Mouse (Mus musculus): Measurements from ENCODE around the gene Traf5.

The Traf5 gene

DNA sequence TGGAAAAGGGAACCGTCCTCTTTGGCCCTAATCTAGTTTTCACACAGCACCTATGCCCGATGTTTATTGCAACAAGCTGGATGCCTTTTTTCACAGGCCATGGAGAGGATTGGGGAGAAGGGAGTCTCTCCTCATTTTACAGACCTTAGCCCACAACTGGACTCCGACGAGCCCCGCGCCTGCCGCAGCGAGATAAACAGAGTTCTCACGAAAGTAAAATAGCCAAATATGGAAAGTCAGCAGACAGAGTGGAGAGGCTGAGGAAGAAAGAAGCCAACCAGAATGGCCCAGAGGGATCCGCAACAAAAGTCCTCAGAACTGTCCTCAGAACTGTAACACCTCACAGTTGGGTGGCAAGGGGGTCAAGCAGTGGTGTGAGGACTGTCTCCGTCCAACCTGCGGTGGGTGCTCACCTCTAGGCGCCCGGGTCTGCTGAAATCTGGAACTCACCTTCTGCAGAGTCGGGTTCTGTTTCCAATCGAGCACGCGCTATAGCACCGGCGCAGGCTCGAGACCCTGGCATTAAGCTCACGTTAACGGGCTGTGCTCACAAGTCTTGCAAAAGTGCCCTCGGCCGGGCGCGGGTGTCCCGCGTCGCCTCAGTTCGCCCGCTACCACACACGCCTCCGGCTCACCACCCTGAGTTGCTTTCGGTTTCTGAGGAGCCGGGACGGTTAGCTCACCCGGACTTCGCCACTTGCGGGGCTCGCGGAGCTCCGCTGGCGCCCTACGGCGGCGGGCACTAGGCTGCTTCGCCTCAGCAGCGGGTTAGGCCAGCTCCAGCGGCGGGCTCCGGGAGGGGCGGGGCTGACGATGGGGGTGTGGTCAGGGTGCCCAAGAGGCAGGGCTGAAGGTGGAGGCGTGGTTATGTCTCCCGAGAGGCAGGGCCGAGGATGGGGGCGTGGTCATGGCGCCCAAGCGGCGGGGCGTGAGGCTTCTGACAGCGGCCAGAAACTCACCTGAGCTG lies at the start of gene Traf5:
Gene Traf5 (minus strand): TSS at position 754 of the 967 bp plus-strand sequence.
- peak; percentile 93 for DNase-seq (ENCODE audit: low read depth, low spot score)

DNA sequence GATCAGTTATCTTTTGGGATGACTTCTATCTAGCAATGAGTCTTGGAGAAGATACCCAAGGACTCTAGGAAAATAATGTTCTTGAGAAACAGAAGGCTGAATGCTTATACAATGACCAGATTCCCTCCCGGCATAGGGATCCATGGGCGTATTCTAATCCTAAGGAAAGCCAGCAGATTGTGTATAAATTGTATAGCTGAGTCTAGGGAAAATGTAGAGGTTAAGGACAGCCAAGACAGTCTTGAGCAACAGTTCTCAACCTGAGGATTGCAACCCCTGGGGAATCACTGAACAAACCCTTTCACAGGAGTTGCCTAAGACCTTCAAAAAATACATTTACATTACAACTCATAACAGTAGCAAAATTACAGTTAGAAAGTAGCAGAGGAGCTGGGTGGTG lies 48.0 kb upstream of the Traf5 start:
- no peak for DNase-seq (ENCODE audit: low read depth, low spot score)

DNA sequence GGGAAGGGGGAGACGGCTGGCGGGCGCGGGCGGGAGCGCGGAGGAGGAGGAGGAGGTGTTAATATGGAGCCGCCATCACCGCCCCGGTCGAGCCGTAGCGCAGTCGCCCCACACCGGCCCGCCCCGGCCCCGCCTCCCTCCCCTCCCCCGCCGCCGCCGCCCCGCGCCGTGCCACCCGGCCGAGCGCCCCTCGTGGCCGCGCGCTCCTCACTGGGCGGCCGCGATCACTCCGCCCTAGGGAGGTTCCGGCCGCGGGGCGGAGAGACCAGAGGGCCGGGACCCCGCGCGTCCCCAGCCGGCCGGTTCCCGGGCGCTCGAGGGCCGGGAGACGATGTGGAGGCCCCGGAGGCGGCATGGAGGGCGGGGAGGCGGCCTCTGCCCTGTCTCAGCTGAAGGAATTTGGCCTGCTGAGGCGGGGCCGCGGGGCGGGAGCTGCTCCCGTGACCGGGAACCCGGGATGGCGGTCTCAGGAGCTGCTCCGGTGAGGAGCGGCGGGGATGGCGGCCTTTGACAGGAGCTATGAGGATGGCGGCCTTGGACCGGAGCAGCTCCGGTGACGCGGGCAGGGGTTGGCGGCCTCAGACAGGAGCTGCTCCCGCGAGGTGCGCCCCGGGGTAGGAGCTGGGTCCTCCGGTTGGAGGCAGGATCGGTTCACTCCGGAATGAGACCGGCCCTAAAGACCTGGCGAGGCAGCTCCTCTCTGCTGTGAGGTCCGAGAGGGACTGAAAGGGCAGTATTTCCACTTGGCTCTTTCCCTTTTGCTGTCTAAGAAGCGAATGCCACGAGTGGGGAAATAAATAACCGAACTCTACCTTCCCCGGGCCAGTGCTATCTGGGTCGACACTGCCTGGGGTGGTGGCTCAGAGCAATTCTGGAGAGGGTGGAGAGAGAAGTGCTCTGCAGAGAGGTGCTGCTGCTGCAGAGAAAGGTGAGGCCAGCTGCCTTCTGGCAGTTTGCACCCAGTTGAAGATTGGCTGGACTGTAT lies 45.9 kb upstream of the Traf5 start, which contains the start of gene Rcor3:
Gene Rcor3 (minus strand): TSS at position 137 of the 985 bp plus-strand sequence.
- DNase-seq (ENCODE audit: low read depth, low spot score): peak; percentile 64

DNA sequence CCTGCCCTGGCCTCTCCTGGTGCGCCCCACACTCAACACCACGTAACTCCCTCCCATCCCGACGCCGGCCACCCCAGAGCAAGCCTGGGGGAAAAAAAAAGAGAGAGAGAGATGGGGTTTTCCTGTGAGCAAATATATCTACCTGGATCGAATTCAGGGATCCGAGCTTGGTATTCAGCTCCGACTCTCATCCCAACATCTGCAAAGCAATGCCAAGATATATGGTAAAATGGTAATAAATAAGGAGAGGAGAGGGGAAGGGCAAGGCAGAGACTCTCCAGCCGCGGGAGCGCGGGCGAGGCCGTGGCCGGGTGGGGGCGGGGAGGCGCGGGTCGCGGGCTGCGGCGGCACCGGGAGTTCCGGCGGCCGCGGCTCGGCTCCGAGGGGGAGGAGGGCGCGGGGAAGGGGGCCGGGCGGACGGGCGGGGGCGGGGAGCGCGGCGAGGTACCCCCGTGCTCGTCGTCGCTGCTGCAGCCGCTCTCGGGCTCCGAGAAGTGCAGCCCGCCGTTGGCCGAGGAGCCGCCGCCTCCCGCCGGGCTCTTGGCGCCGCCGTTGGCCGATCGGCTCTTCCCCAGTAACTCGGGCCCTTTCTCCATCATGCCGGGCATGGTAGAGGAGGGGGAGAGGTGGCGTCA lies 45.0 kb upstream of the Traf5 start:
- DNase-seq (ENCODE audit: low read depth, low spot score): no peak

DNA sequence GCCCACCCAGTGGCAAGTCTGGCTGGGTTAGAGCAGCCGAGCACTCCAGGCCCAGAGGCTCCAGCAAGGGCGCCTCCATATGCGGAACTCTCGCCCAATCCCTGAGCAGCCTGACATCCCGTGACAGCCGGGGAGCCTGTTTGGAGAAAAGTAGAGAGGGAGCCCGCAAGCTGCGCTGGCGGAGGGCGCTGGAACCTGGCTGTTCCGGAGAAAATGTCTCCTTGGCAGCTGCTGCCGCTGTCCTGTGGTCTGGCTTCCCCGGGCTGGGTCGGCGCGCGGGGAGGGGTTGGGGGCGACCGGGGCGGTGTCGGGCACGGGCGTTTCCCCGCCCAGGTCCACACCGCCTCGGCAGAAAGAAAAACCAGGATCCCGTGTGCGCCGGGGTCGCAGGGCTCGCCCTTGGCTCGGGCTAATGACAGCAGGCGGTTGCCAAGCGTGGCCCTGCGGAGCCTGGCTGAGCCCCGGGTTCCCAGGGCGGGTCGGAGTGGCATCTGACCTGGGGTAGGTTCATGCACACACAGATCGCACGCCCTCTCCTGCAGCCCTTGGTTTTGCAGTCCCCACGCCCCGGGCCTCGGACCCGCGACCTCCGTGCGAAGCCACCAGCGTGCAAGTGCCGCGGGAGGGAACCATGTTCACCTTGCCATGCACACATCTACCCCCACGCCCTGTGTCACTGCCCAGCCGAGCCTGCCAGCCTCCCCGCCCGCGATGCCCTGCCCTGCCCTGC lies 44.4 kb upstream of the Traf5 start:
- DNase-seq (ENCODE audit: low read depth, low spot score): peak; percentile 83

DNA sequence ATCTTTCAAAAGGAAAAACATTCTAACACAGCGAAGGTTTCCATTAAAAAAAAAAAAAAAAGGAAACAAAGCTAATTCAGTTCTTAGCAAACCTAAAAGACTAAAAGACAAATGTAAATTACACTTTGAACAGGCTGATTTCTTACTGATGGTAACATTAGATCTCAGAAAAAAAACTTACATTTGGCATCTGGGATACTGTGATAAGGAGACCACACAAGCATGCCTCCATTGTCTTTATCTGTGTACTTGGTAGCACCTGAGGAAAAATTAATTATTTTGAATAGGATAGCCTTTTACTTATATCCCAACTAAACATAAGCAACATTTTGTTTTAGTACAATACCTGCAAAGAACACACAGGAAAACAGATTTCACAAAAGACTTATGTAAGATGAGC lies 37.8 kb upstream of the Traf5 start:
- no peak for DNase-seq (ENCODE audit: low read depth, low spot score)

DNA sequence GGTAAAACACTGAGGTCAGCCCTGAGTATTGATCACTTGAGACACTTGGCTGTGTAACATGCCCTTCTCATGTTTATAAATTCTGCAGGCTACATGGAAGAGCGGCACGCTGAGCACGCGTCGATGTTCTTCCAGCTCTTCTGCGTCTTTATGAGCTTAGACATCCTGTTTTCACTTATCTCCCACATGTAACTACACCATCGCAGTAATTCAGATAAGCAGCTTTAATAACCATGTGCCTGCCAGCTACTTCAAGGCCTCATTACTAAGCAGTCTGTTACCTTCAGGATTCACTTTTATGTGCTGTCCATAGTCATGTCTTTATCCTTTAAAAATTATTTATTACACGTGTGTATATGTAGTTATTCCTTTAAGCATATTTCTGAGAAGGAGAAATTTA lies 36.0 kb upstream of the Traf5 start:
- no peak for DNase-seq (ENCODE audit: low read depth, low spot score)

DNA sequence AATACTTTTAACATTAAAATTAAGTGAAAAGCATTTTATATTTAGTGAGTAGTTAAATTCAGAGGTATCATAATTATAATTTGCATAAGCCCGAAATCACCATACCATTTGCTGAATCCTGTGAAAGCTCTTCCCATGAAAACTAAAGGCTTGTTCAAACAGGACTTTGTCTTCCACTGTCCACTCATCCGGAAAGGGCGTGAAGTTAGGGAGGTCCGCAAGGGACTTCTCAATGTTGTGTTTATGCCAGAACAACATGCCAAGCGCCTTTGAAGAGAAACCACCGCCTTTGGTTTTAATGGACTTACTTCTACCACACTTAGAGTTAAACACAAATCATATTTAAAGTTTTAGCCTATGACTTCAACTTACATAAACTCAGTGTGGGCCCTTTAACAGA lies 33.4 kb upstream of the Traf5 start:
- DNase-seq (ENCODE audit: low read depth, low spot score): no peak

DNA sequence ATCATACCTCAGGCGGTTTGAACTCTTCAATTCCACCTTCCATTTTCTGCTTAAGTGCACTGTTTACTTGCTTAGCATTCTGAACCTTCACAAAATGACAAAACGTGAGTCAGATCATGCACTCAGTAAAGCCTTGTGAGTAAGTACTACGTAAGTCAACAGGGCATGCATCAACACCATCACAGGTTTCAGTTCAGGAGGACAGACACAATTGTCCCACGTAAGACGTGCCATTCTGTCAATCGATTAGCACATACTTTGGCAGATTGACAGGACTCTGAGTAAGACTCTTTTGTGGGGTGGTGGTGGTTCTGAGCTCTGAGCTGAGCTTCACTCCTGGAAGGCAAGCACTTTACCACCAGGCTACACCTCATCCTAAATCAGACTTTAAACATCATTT lies 23.9 kb upstream of the Traf5 start:
- DNase-seq (ENCODE audit: low read depth, low spot score): no peak

DNA sequence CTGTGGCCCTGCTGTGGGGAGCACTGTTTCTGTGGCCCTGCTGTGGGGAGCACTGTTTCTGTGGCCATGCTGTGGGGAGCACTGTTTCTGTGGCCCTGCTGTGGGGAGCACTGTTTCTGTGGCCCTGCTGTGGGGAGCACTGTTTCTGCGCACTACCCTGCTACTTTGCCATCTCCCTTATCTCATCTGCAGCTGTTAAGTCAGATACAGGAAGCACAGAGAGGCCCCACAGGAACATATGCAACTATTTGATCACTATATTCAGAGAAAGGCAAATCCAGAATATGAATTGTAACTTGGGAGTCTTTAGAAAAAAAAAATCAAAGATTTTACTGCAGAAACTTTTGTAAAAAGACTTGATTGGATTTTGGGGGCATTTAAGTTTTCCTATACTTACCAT lies 23.0 kb upstream of the Traf5 start:
- DNase-seq (ENCODE audit: low read depth, low spot score): no peak

DNA sequence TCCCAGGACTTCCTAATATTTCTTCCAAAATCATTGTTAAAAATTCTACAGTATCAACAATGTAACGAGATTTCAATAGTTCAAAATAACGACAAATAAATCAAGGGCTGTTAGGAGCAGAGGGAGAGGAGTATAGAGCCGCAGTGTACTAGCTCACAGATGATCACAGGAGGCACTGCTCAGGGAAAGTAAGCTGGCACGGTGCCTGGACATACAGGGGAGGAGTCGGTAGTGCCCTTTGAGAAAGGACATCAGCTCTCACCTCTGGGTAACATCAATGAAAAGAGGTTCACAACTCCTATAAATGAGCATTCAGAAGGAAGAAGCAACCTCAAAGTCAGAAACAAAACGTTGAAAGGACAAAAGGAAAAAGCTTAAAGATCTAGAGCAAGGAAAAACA lies 16.8 kb upstream of the Traf5 start:
- DNase-seq (ENCODE audit: low read depth, low spot score): no peak

DNA sequence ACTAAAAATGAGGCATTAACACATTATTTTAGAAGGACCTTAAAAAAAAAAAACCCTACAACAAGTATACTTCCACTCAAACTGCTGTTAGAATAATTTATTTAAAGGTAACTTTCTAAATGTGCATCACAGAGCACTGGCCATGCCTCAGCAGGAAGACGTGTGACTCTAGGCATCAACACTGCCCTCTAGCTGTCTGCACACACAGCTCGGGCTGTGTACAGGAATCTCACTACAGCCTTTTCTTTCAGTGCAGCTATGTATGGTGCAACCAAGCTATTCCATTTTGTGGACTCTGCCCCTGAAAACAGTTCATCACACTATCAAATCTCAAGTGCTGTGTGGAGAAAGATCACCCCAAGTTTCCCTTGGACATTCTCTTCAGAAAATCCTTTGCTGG lies 15.0 kb upstream of the Traf5 start:
- no peak for DNase-seq (ENCODE audit: low read depth, low spot score)

DNA sequence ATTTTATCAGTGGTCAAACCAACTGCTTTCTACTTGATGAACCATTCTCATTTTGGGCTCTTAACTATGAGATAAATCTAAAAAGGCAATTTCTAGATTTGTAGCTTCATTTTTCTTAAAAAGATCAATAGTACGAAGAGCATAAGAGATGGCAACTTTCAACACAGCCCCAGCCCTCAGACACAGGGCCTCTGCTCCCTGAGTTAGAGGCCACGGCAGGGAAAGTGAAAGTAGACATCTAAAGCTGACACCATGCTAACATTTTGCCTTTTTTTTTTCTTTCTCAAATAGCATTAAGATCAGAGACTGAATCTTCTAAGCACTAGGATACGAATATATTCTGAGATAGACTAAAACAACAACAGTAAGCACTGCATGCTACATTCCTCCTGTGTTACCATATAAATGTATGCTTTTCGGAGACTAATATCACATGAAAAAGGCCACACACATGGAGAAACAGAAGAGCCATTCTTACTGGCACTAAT lies 13.6 kb upstream of the Traf5 start:
- DNase-seq (ENCODE audit: low read depth, low spot score): no peak

DNA sequence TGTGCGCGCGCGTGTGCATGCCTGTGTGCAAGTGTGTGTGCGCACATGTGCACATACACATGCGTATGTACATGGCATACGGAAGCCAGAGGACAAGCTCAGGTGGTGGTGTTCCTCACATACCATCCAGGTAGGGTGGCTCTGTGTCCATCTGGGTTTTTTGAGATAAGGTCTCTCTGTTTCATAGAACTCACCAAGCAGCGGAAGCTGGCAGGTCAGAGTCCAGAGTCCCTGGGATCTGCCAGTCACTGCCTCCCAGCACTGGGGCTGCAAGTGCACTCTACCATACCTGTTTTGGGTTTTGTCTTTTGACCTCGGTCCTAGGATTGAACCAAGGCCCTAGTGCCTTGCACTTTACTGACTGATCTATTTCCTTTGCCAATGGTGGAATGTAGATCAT lies 11.7 kb upstream of the Traf5 start:
- no peak for DNase-seq (ENCODE audit: low read depth, low spot score)

DNA sequence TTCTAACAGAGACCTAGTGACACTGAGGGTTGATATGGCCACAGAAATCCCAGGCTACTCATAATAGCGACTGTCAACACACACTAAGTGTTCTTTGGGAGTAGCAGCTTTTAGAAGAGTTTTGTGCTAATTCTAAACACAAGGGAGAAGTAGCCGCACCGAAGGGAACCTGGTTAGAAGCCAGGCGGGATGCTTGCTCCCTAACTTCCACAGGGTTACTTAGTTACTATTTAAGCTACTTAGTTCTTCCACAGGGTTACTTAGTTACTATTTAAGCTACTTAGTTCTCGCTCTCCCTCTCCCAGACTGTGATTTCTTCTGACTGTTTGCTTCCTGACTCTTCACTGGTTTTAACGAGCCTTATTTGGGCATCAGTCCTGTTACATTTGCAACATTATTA lies 10.8 kb upstream of the Traf5 start:
- no peak for DNase-seq (ENCODE audit: low read depth, low spot score)

DNA sequence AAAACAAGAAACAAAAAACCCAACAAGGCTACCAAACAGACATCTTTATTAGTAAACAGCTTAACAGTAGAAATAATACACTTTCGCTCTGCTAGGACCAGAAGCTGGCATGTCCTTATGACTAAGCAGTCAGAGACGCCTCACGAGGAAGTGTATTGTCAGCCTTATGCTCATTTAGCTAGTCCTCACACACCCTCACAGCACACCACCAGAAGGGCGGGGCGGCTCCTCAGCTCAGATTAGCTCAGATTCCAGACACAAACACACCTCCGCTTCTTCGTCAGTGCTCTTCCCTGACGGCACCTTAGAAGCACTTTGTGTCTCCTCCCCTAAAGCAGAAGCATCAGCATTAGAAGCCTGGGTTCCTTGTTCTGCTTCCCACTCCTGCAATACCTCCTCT lies 9.0 kb upstream of the Traf5 start:
- no peak for DNase-seq (ENCODE audit: low read depth, low spot score)

DNA sequence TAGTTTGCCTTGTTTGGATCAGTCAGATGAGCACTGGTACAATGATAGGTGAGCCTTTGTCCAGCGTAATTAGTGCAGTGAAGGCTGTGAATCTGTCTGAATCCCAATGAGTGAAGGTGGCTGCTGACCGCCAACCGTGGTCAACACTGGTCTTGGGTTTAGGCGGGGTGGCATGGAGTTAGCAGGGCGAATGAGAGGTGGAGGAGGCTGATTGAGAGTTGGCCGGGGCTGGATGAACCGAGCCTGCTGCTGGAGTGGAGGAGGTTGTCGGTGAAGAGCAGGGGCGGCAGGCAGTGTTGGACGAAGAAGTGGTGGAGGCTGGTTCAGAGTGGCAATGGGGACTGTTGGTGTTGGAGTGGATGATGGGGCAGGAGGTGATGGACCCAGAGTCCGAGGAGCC lies 8.4 kb upstream of the Traf5 start:
- no peak for DNase-seq (ENCODE audit: low read depth, low spot score)

DNA sequence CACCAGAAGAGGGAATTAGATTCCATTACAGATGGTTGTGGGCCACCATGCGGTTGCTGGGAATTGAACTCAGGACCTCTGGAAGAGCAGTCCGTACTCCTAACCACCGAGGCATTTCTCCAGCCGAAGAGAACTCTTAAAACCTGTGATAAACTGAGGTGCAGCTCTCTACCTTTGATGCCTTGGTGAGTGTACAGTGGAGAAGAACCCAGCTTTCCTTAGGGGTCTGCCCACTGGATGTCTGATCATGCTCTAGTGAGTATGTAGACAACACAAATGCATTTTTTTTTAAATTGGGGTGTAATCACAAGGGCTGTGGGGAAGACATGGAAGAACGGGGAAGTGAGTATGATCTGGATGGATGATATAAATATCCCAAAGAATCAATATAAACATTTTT lies 3.3 kb upstream of the Traf5 start:
- DNase-seq (ENCODE audit: low read depth, low spot score): no peak

DNA sequence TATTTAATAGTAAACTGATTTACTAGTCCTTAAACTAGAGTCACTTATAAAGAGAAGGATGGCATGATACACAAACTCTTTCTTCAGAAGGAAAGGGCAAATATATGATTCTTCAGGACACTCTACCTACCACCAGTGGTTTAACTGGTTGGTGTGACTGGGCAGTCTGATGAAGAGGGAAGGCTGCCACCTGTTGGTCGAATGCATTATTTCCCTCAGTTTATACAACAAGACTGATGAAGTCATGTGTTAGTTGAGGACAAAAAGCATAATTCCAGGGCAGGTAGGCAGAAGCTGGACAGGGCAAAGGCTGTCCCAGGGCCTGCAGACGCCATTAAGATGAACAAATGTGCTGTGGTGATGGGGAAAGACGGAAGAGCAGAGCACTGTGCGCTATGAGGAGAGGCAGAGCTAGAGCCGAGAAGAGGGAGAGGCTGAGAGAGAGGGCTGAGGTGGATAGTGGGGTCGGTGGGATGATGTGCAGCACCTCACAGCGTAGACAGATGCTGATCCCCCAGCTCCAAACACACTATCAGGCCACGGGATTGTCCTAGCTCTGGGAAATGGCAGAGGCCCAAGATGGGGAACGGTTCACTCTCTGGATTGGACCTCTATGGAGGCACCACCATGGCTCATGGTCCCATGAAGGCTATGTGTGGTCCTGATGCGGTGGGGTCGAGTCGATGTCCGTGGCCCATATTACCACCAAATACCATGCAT lies 2.3 kb upstream of the Traf5 start:
- peak; percentile 38 for DNase-seq (ENCODE audit: low read depth, low spot score)
